Mouse (Mus musculus): ENCODE measurements around the gene Aff1. TPM values are rescaled to one million over a fixed set of nuclear protein-coding genes. Genes with fewer than 3 reads are reported as not detected.

Aff1 gene
- total and polyA plus RNA-seq, 2 experiments from 2014 or later, result 6.5 to 29.0 TPM

- Histone ChIP-seq H3K36me3 (replicated peaks; ENCODE audit: control insufficient read depth, insufficient read depth, low read length) (peaks cover 5% of the 10 kb centered on the region; the same call in 1 of the 2 replicates), H3K4me3 (ENCODE audit: low read depth, low read length) (no peak overlapping the region), H3K4me2 (ENCODE audit: low read depth, low read length) (no peak overlapping the region), H3K4me1 (ENCODE audit: control insufficient read depth, insufficient read depth) (0 out of 2 replicates have a peak, but pooled peaks cover 4% of the 10 kb centered on the region), H3K27ac (ENCODE audit: low read depth) (no peak overlapping the region), H3K9me3 (replicated peaks; ENCODE audit: control insufficient read depth, low read length) (no peaks in the 10 kb centered on the region), H3K27me3 (ENCODE audit: control insufficient read depth, insufficient read depth, low read length) (no peaks in the 10 kb centered on the region), H3K9ac (replicated peaks; ENCODE audit: low read depth, low read length) (no peak overlapping the region)
- TF ChIP-seq CTCF (IDR thresholded peaks at IDR 0.05; ENCODE audit: low read depth) (no peak), EP300 (IDR thresholded peaks at IDR 0.05; ENCODE audit: low read depth) (no peak)
- WGBS, result 59% methylated on average over 4 of the region's 4 CpGs
- ATAC-seq (ENCODE audit: insufficient read depth, low read depth) (no peak), DNase-seq (ENCODE audit: low spot score) (no peak)
Measured at GRCm38 (mm10) chr5:103815249-103815617, 123.1 kb downstream of the Aff1 start.

GRCm38 (mm10) chr5:103816718-103817117, 124.5 kb downstream of the Aff1 start:
- Histone ChIP-seq H3K9me3 (replicated peaks; ENCODE audit: control insufficient read depth, low read length) (no peaks in the 10 kb centered on the region), H3K9ac (replicated peaks; ENCODE audit: low read depth, low read length) (no peak overlapping the region), H3K4me3 (ENCODE audit: low read depth, low read length) (no peak overlapping the region), H3K27me3 (ENCODE audit: control insufficient read depth, insufficient read depth, low read length) (no peaks in the 10 kb centered on the region), H3K27ac (ENCODE audit: low read depth) (no peak overlapping the region), H3K4me1 (ENCODE audit: control insufficient read depth, insufficient read depth) (0 out of 2 replicates have a peak, but pooled peaks cover 4% of the 10 kb centered on the region), H3K36me3 (replicated peaks; ENCODE audit: control insufficient read depth, insufficient read depth, low read length) (peaks cover 5% of the 10 kb centered on the region; the same call in 1 of the 2 replicates), H3K4me2 (ENCODE audit: low read depth, low read length) (no peak overlapping the region)
- WGBS, result 94% methylated on average over 3 of the region's 3 CpGs
- no peak for DNase-seq (ENCODE audit: low spot score)
- TF ChIP-seq CTCF (IDR thresholded peaks at IDR 0.05; ENCODE audit: low read depth), result no peak
- TF ChIP-seq EP300 (IDR thresholded peaks at IDR 0.05; ENCODE audit: low read depth), result no peak
- no peak for ATAC-seq (ENCODE audit: insufficient read depth, low read depth)

GRCm38 (mm10) chr5:103817754-103818153, 125.6 kb downstream of the Aff1 start:
- ATAC-seq (ENCODE audit: insufficient read depth, low read depth) (peak; percentile 49), DNase-seq (ENCODE audit: low spot score) (peak; percentile 79)
- WGBS, result 6% methylated on average over 1 of the region's 1 CpGs
- no peak overlapping the region for H3K4me2 ChIP-seq (ENCODE audit: low read depth, low read length)
- H3K4me1 ChIP-seq (ENCODE audit: control insufficient read depth, insufficient read depth), result 0 out of 2 replicates have a peak, but pooled peaks cover 4% of the 10 kb centered on the region
- H3K4me3 ChIP-seq (ENCODE audit: low read depth, low read length), result no peak overlapping the region
- H3K27ac ChIP-seq (ENCODE audit: low read depth), result no peak overlapping the region
- H3K27me3 ChIP-seq (ENCODE audit: control insufficient read depth, insufficient read depth, low read length), result no peaks in the 10 kb centered on the region
- TF ChIP-seq EP300 (IDR thresholded peaks at IDR 0.05; ENCODE audit: low read depth) (no peak), CTCF (IDR thresholded peaks at IDR 0.05; ENCODE audit: low read depth) (peak; percentile 97)
- no peaks in the 10 kb centered on the region for H3K9me3 ChIP-seq (replicated peaks; ENCODE audit: control insufficient read depth, low read length)
- peaks cover 5% of the 10 kb centered on the region; the same call in 1 of the 2 replicates for H3K36me3 ChIP-seq (replicated peaks; ENCODE audit: control insufficient read depth, insufficient read depth, low read length)
- H3K9ac ChIP-seq (replicated peaks; ENCODE audit: low read depth, low read length), result no peak overlapping the region

- no peak for ATAC-seq (ENCODE audit: insufficient read depth, low read depth)
- no peak overlapping the region for H3K4me3 ChIP-seq (ENCODE audit: low read depth, low read length)
- H3K4me1 ChIP-seq (ENCODE audit: control insufficient read depth, insufficient read depth), result 0 out of 2 replicates have a peak, but pooled peaks cover 4% of the 10 kb centered on the region
- 89% methylated on average over 9 of the region's 9 CpGs for WGBS
- DNase-seq (ENCODE audit: low spot score), result no peak
- peaks cover 11% of the 10 kb centered on the region; the same call in 1 of the 2 replicates for H3K36me3 ChIP-seq (replicated peaks; ENCODE audit: control insufficient read depth, insufficient read depth, low read length)
- TF ChIP-seq EP300 (IDR thresholded peaks at IDR 0.05; ENCODE audit: low read depth) (no peak), CTCF (IDR thresholded peaks at IDR 0.05; ENCODE audit: low read depth) (no peak)
- no peaks in the 10 kb centered on the region for H3K27me3 ChIP-seq (ENCODE audit: control insufficient read depth, insufficient read depth, low read length)
- H3K9me3 ChIP-seq (replicated peaks; ENCODE audit: control insufficient read depth, low read length), result no peaks in the 10 kb centered on the region
- no peak overlapping the region for H3K9ac ChIP-seq (replicated peaks; ENCODE audit: low read depth, low read length)
- H3K27ac ChIP-seq (ENCODE audit: low read depth), result no peak overlapping the region
- H3K4me2 ChIP-seq (ENCODE audit: low read depth, low read length), result no peak overlapping the region
Measured at GRCm38 (mm10) chr5:103818602-103819001, 126.4 kb downstream of the Aff1 start.

- Histone ChIP-seq H3K4me3 (ENCODE audit: low read depth, low read length) (no peak overlapping the region), H3K9ac (replicated peaks; ENCODE audit: low read depth, low read length) (no peak overlapping the region), H3K4me1 (ENCODE audit: control insufficient read depth, insufficient read depth) (0 out of 2 replicates have a peak, but pooled peaks cover under 1% of the 10 kb centered on the region), H3K36me3 (replicated peaks; ENCODE audit: control insufficient read depth, insufficient read depth, low read length) (peaks cover 14% of the 10 kb centered on the region; the same call in 1 of the 2 replicates), H3K27me3 (ENCODE audit: control insufficient read depth, insufficient read depth, low read length) (no peaks in the 10 kb centered on the region), H3K4me2 (ENCODE audit: low read depth, low read length) (no peak overlapping the region), H3K27ac (ENCODE audit: low read depth) (no peak overlapping the region), H3K9me3 (replicated peaks; ENCODE audit: control insufficient read depth, low read length) (no peaks in the 10 kb centered on the region)
- TF ChIP-seq CTCF (IDR thresholded peaks at IDR 0.05; ENCODE audit: low read depth), result no peak
- no peak for TF ChIP-seq EP300 (IDR thresholded peaks at IDR 0.05; ENCODE audit: low read depth)
- ATAC-seq (ENCODE audit: insufficient read depth, low read depth), result no peak
- DNase-seq (ENCODE audit: low spot score), result no peak
- 91% methylated on average over 1 of the region's 1 CpGs for WGBS
Measured at GRCm38 (mm10) chr5:103819674-103820073, 127.5 kb downstream of the Aff1 start.

- Histone ChIP-seq H3K4me1 (ENCODE audit: control insufficient read depth, insufficient read depth) (no peaks in the 10 kb centered on the region), H3K36me3 (replicated peaks; ENCODE audit: control insufficient read depth, insufficient read depth, low read length) (peaks cover 17% of the 10 kb centered on the region), H3K4me2 (ENCODE audit: low read depth, low read length) (no peak overlapping the region), H3K9me3 (replicated peaks; ENCODE audit: control insufficient read depth, low read length) (no peaks in the 10 kb centered on the region), H3K27ac (ENCODE audit: low read depth) (no peak overlapping the region), H3K4me3 (ENCODE audit: low read depth, low read length) (no peak overlapping the region), H3K9ac (replicated peaks; ENCODE audit: low read depth, low read length) (no peak overlapping the region), H3K27me3 (ENCODE audit: control insufficient read depth, insufficient read depth, low read length) (no peaks in the 10 kb centered on the region)
- TF ChIP-seq EP300 (IDR thresholded peaks at IDR 0.05; ENCODE audit: low read depth), result no peak
- no peak for TF ChIP-seq CTCF (IDR thresholded peaks at IDR 0.05; ENCODE audit: low read depth)
- DNase-seq (ENCODE audit: low spot score) (no peak), ATAC-seq (ENCODE audit: insufficient read depth, low read depth) (no peak)
- 61% methylated on average over 9 of the region's 9 CpGs for WGBS
Measured at GRCm38 (mm10) chr5:103821062-103821461, 128.9 kb downstream of the Aff1 start.
